Mouse (Mus musculus) layer of hippocampus, postnatal 36 days (tissue): ENCODE measurements around the gene Vmn1r230. TPM values are rescaled to one million over a fixed set of nuclear protein-coding genes. Genes with fewer than 3 reads are reported as not detected.

ENCODE experiments used
- DNase-seq, 2 experiments: peaks; one replicate each; pipeline ENCODE4 v3.0.0; 2022
- total RNA-seq, 2 experiments: library from RNA; stranded (reverse); gene quantifications; 2 replicates each; pipeline ENCODE4 v1.2.3; 2021

Vmn1r230 gene
- total RNA-seq: not detected

DNA sequence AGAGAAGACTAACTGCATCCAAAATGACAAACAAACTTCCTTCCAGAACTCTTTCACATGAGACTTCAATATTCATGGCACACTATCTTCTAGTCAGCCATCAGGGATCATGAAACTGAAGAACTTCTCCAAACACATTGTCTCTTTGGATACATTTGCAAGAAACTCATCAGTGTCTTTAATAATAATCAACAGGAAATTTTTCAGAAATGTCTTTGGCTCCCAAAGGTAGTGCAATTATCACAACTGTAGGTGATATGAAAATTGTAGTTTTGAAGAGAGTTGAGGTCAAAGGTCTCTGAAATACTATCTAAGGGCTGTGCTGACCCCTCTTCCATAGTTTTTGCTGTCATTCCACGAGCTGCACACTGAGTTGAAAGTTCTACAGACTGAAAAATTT, at the start of gene Vmn1r230:
TSS of gene Vmn1r230 (plus strand) at position 301 of the 400 bp plus-strand sequence.
- DNase-seq: no peak

DNA sequence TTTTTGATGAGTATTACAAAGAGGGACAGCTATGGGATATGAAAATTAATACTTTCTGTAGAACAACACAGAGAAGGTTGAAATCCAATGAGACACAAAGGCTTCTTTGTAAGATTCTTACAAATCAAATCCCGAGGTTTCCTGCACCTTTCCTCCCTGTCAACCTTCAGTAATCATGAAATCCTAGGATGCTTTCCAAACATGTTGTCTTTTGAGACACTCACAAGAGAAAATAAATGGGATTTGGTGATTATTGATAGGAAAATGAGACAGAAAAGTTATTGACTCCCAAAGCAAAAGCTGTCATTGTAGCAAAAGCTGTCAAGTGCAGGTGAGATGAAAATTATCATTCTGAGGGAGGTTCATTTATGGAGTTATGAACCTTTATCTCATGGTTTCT, 29.0 kb upstream of the Vmn1r230 start, which contains the start of gene Vmn1r229:
TSS of gene Vmn1r229 (plus strand) at position 301 of the 400 bp plus-strand sequence.
- DNase-seq: no peak

Other genes starting within 250 kb of the Vmn1r230 start
- not detected for gene Vmn2r110, start 244.0 kb upstream of the Vmn1r230 start, total RNA-seq
- gene Fpr-rs3, start 215.6 kb upstream of the Vmn1r230 start, total RNA-seq: not detected
- not detected for gene Vmn1r226, start 157.6 kb upstream of the Vmn1r230 start, total RNA-seq
- not detected for gene Vmn1r227, start 110.6 kb upstream of the Vmn1r230 start, total RNA-seq
- not detected for gene Vmn1r228, start 54.3 kb upstream of the Vmn1r230 start, total RNA-seq
- under 1 TPM; 0.05 to 0.12 TPM for gene Vmn1r229, start 28.9 kb upstream of the Vmn1r230 start, total RNA-seq
- gene Vmn1r231, start 64.6 kb downstream of the Vmn1r230 start, total RNA-seq: not detected
- not detected for gene Vmn1r232, start 79.3 kb downstream of the Vmn1r230 start, total RNA-seq
- 100 to 1,000 TPM; 561 to 579 TPM for gene Ppp2r1a, start 104.9 kb downstream of the Vmn1r230 start, total RNA-seq
- gene Vmn1r233, start 156.0 kb downstream of the Vmn1r230 start, total RNA-seq: not detected
- 10 to 100 TPM; 21.6 to 24.1 TPM for gene Zfp160, start 168.5 kb downstream of the Vmn1r230 start, total RNA-seq